Mouse (Mus musculus): ENCODE results near the gene Ptprs.

- TF ChIP-seq CTCF (IDR thresholded peaks at IDR 0.05; ENCODE audit: control insufficient read depth, insufficient read depth, insufficient replicate concordance, low read depth, low read length) = no peak
- no peak for TF ChIP-seq POLR2A (IDR thresholded peaks at IDR 0.05; ENCODE audit: control insufficient read depth, low read depth, low read length)
These were observed 88.7 kb downstream of the Ptprs start for GRCm38 (mm10) chr17:56387612-56388011.
